Mouse (Mus musculus): ENCODE data around the gene Rpl39l.
"Not testable (repeated sequence)": the region's sequence is repeated elsewhere in the genome, so short reads cannot be mapped to it uniquely, and the experiment has no call there.

The Rpl39l gene

DNA sequence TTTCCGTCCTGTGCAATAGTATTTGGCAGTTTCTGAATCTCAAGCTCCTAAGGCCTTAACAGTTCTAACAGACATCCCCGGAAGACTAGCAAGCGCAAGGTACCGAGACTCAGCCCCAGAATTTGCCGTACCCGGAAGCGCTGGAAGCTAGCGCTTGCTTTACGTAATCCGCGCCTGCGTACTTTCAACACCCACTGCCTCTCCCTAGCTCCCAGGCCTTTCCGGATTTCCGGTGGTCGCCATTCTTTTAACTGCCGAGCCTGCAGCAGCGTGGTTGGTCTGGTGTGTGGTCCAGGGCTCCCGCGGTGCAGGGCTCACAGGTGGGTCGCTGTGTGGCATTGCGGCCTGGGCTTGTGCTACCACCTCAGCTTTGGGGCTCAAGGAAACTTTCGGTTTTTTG lies at the start of gene Rpl39l:
Gene Rpl39l (plus strand): TSS at position 222 of the 400 bp plus-strand sequence.
- no peak for DNase-seq (ENCODE audit: low spot score in 2 of 2)

DNA sequence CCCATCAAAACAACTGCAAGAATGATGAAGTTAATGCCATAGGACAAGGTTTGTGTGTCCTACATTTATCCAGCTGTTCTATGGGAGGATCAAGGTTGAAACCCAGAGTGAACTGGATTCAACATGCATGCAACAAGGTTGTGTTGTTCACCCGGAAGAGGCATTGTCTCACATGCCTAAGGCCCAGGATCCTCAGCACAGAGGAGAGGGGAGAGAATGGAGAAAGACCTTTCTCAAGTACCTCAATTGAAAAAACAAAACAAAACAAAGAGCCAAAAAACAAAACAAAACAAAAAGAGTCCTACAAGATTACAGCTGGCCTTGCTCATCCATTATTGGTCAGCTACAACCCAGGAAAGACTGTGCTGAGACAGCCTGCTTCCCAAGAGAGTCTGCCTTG lies 42.4 kb upstream of the Rpl39l start:
- DNase-seq (ENCODE audit: low spot score in 2 of 2), result no peak

DNA sequence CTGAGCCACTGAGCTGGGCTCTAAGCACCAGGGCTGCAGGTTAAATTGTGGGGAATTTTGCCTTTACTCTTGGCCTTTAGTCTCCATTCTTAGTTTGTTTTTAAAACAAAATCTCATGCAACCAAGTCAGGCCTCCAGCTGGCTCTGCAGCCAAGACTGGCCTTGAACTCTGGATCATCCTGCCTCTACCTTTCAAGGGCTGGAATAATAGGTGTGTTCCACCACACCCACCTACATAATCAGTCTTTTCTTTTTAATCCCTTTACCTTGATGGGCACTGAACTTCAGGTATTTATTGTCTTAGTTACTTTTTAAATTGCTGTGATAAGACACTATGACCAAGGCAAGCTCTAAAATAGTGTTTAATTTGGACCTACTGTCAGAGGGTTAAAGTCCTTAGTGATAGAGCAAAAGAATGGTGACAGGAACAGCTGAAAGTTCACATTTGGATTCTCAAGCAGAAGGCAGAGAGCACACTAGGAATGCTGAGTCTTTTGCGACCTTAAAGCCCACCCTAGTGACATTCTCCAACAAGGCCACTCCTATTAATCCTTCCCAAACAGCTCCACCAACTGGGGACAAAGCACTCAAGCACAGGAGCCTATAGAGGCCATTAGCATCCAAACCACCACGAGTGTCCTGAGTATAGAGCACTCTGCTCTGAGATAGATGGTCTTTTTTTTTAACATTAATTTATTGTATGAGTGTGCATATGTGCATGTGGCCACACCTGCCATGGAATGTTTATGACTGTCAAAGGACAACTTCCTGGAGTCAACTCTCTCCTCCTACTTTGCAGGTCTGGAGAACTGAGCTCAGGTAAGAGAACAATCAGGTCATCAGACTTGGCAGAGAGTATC lies 40.7 kb upstream of the Rpl39l start:
- no peak for DNase-seq (ENCODE audit: low spot score in 2 of 2)

DNA sequence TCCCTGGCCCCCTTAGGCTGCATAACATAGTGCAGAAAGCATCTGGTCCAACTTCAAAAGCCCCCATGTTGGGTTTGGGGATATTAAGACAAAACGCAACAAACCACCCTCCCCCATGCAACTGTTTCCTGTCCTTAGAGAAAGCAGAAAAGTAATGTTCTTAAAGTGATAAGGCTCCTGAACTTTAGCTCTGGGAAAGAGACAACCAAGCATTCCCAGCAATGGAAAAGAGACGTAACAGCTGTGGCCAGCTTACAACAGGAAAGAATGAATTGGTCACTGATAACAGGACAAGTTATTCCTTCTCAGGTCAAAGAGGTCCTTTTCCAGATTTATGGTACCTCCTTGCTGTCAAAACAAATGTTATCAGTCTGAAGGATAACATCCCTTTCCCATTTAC lies 26.9 kb upstream of the Rpl39l start:
- peak in 1 of 2 experiments; percentile 9 for DNase-seq (ENCODE audit: low spot score in 2 of 2)

DNA sequence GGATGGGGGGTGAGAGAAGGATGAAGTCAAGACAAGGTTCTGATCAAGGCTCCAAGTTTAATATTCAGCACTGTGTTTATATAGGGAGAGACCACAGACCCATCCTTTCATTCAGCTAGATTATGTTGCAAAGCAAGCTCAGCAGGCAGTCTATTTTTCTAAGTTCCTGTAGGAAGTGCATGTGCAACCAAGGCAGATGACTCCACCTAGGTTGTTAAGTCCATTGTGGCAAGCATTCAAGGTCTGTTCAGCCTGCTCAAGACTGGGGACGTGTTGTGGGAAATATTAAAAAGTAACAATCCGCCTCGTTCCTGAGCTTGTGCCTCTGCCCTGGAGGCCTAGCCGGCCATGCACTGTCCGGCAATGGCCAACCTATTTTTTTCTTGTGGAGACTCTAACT lies 22.6 kb upstream of the Rpl39l start:
- DNase-seq (ENCODE audit: low spot score in 2 of 2), result no peak

DNA sequence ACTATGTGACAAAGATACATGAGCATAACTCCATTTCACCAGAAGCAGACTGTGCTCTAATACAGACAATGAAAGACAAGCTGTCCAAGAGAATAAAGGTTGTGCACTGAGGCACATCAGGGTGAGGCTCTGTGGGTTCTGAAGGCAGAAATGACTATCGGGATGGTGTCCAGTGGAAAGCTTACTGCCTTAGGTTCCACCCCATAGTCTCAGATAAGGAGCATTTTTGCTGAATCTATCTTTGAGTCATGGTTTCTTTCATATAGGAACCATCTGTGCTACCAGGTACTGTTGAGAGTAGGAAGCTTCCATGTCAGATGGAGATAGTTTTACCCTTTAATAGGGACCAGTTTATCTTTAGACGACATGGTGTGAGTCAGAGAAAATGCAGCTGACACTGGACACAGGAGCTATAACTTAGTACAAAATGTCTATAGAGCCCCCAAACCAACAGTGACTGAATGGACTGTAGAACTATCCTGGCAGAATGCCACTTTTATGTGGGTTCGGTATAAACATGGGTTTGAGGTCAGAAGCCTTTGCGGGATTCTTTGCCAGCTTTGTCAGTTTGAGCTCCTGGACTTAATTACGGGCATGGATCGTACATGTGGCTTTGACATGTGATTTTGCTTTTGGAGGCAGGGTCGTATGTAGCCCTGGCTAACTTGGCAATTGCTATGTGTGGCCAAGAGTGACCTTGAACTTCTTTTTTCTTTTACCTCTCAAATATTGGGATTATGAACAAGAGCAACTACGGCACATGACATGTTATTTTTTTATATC lies 712 bp upstream of the Rpl39l start:
- DNase-seq (ENCODE audit: low spot score in 2 of 2), result no peak

DNA sequence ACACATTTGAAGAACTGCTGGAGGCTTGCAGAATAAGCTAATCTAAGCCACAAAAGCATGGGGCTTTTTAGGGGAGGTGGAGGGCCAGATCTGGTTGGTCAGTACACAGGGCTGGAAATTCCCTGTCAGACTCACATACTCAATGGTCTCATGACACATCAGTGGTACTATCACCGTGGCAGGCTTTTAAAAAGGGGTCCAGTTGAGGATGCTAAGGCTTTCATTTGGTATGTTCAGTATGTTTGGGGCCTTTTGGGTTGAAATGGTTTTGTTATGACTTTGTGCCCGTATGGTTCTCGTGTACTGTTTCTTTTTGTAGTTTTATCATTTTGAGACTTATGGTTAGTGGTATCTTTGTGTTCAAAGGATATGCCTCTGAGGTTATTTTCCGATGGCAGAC lies 1.2 kb downstream of the Rpl39l start:
- no peak for DNase-seq (ENCODE audit: low spot score in 2 of 2)

DNA sequence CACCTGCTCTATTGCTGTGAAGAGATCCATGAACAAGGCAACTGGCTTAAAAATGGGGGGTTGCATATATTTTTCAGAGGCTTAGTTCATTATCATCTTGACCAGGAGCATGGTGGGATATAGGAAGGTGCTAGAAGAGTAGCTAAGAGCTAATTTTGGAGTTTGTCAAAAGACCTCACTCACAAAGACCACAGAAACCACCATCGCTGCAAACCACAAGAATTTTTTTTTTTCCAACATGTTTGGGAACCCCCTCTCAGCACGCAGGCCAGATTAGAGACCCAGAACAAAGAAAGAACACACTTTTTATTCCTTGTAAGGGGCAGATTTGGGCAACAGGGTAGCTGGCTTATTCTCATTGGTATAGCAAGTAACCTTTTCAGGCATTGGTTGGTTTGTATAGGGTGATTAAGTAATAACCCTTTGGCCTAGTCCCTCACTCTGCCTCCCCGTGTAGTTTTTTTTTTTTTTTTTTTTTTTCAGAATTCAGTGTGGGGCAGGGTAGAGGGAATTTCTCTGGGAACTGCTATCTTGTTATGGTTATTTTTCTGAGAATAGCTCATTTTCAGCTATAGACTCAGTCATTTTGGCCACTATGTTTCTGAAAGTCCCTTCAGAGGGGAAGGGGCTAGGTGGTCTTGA lies 2.3 kb downstream of the Rpl39l start:
- no peak for DNase-seq (ENCODE audit: low spot score in 2 of 2)

DNA sequence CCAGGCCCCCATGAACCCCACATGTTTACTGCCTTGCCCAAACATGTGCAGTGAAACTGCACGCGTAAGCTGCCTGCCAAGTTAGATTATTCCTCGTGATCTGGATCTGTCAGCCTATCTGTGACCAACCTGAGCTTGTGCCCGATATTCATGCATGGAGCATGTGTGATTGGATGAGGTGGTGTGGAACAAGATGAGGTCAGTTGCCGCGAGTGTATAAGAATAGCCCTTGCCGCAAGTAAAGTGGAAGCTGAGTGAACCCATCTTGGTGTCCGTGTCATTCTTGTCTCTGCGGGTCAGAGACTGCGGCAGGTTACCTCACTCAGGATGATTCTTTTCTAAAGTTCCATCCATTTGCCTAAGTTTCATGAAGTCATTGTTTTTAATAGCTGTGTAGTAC lies 17.4 kb downstream of the Rpl39l start:
- DNase-seq (ENCODE audit: low spot score in 2 of 2), result not testable (repeated sequence)

DNA sequence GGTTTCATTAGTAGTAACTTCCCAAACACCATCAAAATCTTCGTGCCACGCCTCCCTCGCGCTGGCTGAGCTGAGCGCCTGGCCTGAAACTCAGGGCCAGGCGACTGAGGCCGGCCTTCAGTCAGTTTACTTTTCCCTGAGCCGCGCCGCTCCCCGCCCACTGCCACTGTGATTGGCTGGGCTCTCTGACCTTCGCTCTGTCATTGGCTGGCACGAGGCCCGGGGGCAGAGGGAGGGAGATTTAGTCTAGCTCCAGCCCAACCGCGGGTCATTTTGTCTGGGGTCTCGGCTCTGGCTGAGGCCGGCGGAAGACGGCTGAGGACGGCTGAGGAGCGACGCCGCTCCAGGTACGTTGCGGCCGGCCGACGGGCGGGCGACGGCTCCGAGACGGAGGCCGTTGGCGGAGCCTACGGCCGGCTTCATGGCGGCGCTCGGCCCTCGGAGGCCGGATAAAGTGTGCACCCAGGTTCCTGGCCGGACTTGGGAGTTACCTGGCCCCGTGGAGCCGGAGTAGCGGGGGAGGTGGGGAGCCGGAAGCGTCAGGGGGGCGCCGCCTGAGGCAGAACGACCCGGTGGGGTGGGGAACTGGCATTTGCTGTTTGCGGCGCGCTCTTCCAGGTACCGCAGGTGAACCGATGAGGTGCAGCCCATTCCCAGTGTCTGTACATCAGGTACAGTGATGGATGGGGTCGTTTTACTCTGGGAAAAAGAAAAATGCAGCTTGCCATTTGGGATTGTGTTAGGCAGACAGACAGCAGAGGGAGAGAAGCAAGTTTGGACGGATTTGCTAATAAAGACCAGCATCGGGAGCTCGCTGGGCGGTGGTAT lies 22.9 kb downstream of the Rpl39l start, which contains the start of gene Atf7ip2:
Gene Atf7ip2 (plus strand): TSS at position 34 of the 828 bp plus-strand sequence.
- DNase-seq (ENCODE audit: low spot score in 2 of 2), result peak; percentile 78

DNA sequence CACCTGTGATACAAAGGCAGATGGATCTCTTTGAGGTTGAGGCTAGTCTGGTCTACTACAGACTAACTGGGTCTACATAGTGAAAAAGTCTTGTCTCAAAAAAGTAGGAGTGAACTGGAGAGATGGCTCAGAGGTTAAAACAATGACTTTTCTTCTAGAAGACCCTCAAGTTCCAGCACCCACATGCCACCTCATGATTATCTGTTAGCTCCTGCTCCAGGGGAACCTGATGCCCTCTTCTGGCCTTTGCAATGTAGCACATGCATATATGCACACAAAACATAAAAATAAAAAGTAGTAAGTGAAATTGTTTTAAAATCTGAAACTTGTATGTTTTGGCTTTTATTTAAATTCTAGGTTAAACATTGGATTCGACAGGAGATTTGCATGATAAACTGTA lies 38.8 kb downstream of the Rpl39l start:
- DNase-seq (ENCODE audit: low spot score in 2 of 2), result no peak

DNA sequence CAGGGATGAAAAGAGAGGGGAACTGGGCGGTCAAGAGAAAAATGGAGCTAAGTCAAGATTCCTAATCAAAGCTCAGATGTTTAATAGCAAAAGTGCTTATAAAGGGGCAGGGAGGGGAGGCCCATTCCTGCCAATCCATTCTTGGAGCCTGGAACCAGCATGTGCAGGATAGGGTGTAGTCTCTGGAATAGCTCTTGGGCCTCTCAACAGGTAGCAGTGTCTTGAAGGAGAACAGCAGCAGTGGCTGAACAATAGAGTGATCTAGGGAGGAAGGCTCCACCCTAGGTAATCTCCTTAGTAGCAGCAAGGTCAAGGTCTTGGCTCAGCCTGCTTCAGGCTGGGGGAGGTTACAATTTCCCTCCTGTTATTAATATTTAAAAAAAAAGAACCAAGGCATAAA lies 46.3 kb downstream of the Rpl39l start:
- not testable (repeated sequence) for DNase-seq (ENCODE audit: low spot score in 2 of 2)

DNA sequence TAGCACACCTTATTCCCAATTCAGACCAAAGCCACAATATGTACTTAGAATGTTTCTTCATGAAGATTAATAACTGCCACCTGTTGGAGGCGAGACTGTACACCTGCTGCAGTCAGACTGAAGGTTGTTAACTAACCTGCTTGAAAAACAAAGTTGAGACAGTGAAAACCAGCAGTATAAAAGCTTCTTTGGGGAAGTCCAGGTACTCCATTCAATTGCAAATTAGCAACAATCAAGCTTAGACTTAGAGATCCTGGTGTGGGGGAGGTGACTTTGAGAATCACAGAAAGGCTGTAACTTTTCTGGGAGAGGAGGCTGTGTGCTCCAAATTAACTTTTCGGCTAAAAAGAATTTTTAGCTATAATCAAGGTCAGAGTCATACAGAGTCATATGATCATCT lies 47.0 kb downstream of the Rpl39l start:
- not testable (repeated sequence) for DNase-seq (ENCODE audit: low spot score in 2 of 2)
